Mouse (Mus musculus) lung, adult 2 months (tissue): ENCODE results near the gene Selp.

Experiments
- CTCF ChIP-seq: fragments of 200-500 bp; IDR thresholded peaks from 2 replicates; pipeline ENCODE4 v1.5.1; 2011; ENCODE audit warnings: mild to moderate bottlenecking, low read length, control low read depth; ENCODE audit not compliant: insufficient read depth
- POLR2A ChIP-seq: fragments of 200-500 bp; IDR thresholded peaks from 2 replicates; pipeline ENCODE4 v1.6.1; 2011; ENCODE audit warnings: low read depth, mild to moderate bottlenecking, control low read depth, low read length, borderline replicate concordance; ENCODE audit errors: extremely low read depth

GRCm38 (mm10) chr1:164138365-164139130 lies 23.5 kb downstream of the Selp start:
- TF ChIP-seq CTCF (peak; percentile 95), POLR2A (no peak)
